Mouse (Mus musculus) kidney, adult 2 months (tissue): Measurements from ENCODE around the gene Lsm7.

ENCODE experiments used
- CTCF ChIP-seq: fragments of 200-500 bp; conservative IDR thresholded peaks from 2 replicates; pipeline ENCODE4 v1.5.1; 2011; ENCODE audit warnings: low read depth, mild to moderate bottlenecking, control low read depth, low read length, moderate library complexity, mixed read lengths; ENCODE audit not compliant: insufficient read depth, insufficient read length
- POLR2A ChIP-seq: fragments of 200-500 bp; IDR thresholded peaks from one replicate; pipeline ENCODE4 v1.6.1; 2011; ENCODE audit warnings: low read depth, low read length, control low read depth

GRCm38 (mm10) chr10:80897861-80898510 lies 43.0 kb upstream of the Lsm7 start:
- TF ChIP-seq POLR2A, result no peak
- TF ChIP-seq CTCF, result no peak
